Mouse (Mus musculus) megakaryocyte, embryonic 14.5 days (primary cell): ENCODE results near the gene Arf1.

Experiments
- FLI1 ChIP-seq: IDR thresholded peaks from 2 replicates; pipeline ENCODE4 v1.6.1; 2012; ENCODE audit warnings: low read length, inconsistent platforms, mixed read lengths
- GATA1 ChIP-seq: IDR thresholded peaks from 3 replicates; pipeline ENCODE4 v1.6.1; 2012; ENCODE audit warnings: mixed read lengths, low read length, inconsistent platforms, borderline replicate concordance

DNA sequence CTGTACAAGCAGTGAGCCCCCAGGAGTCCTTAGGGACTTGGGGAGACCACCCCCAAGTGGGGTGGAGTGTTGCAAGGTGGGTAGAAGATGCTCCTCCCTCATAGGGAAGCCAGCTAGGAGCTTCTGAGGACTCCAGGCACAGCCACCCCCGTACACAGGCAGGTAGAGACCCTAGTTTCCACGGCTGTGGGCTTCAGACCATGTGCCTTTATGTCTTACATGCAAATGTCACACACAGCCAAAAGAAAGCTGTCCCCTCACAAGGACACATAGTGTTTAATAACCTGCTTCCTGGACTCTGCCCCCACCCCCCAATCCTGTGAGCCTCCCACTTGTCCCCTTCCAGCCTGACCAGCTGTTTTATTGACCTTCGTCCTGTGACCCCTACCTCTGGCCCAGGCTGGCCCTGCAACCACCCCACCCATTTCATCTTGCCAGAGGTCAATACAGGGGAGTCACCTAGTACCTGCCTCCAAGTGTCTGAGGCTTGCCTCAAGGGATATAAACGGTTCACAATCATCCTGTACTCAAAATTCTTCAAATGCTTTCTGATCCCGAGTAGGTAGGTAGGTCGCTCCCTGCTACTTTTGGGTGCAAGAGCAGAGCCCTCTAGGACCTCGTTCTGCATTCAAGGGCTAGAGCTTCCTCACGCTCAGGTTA is 37.2 kb upstream of the Arf1 start:
- TF ChIP-seq GATA1 = no peak
- TF ChIP-seq FLI1 = no peak
